Mouse (Mus musculus) Patski (cell line): ENCODE measurements around the gene Dhrs7c. TPM values are rescaled to one million over a fixed set of nuclear protein-coding genes. Genes with fewer than 3 reads are reported as not detected.

Experiments used
- ATAC-seq: fragments of 100-300 bp; one replicate; pipeline ENCODE4 v1.8.0; 2021
- CTCF ChIA-PET: fragments of 350-600 bp; sonication (Branson Sonifier 250); formaldehyde crosslinking; loops from one replicate; lab custom pipeline; 2022; ENCODE audit warnings: inconsistent platforms; lab: Charles Lee
- POLR2A ChIA-PET: fragments of 350-600 bp; sonication (Branson Sonifier 250); formaldehyde crosslinking; loops from one replicate; lab custom pipeline; 2022; ENCODE audit warnings: antibody characterized with exemption, inconsistent platforms; lab: Charles Lee
- DNase-seq: peaks from one replicate; pipeline ENCODE4 v3.0.0-alpha.2; 2011; ENCODE audit warnings: low read depth, low spot score
- H3K27me3 ChIP-seq: fragments of 371-371 bp; one replicate; pipeline ENCODE4 v1.5.1; 2021
- CTCF ChIP-seq: fragments of 100-300 bp; IDR thresholded peaks from one replicate; pipeline ENCODE4 v1.5.1; 2021
- in situ Hi-C: fragments of 300-500 bp; cut with MboI; formaldehyde crosslinking; loops from 3 replicates; pipeline ENCODE4 v1.11.1; 2018; ENCODE audit warnings: low pct_unique_long_range_greater_than_20kb, mixed read lengths
- polyA plus RNA-seq: library from polyadenylated mRNA; unstranded; gene quantifications from one replicate; pipeline ENCODE4 v1.2.3, GENCODE M21; 2021

Gene Dhrs7c
- polyA plus RNA-seq, 1 experiment from 2014 or later = not detected

GRCm38 (mm10) chr11:67806832-67807597 is 9.0 kb downstream of the Dhrs7c start:
- ATAC-seq (no peak), DNase-seq (no peak)
- ChIA-PET POLR2A (no interaction called here), CTCF (no interaction called here)
- H3K27me3 ChIP-seq = peaks cover 32% of the 10 kb centered on the region
- TF ChIP-seq CTCF = no peak
- in situ Hi-C loops = no loop called here

GRCm38 (mm10) chr11:67808051-67808450 is 10.1 kb downstream of the Dhrs7c start:
- TF ChIP-seq CTCF = no peak
- DNase-seq (no peak), ATAC-seq (no peak)
- H3K27me3 ChIP-seq = peaks cover 32% of the 10 kb centered on the region
- POLR2A ChIA-PET = no interaction called here
- CTCF ChIA-PET = no interaction called here
- in situ Hi-C loops = no loop called here

GRCm38 (mm10) chr11:67811535-67811934 is 13.5 kb downstream of the Dhrs7c start:
- peak; percentile 41 for TF ChIP-seq CTCF
- H3K27me3 ChIP-seq = peaks cover 32% of the 10 kb centered on the region
- in situ Hi-C loops = no loop called here
- ChIA-PET CTCF (interaction anchor here (0.8 to 1.8 kb wide), 3 partner anchors 9 to 127 kb away, joined by 3 to 5 read pairs (median 3); no protein-coding TSS in a partner anchor), POLR2A (no interaction called here)
- DNase-seq = no peak
- ATAC-seq = no peak

- ATAC-seq (peak; percentile 29), DNase-seq (peak; percentile 20)
- peaks cover 6% of the 10 kb centered on the region for H3K27me3 ChIP-seq
- in situ Hi-C loops = loop anchor here (5.0 kb wide), 3 partner anchors 38 to 103 kb away; partner anchors contain the start of gene Usp43
- POLR2A ChIA-PET = no interaction called here
- CTCF ChIA-PET = interaction anchor here (1.0 to 2.2 kb wide), 2 partner anchors 8 to 35 kb away, joined by 5 read pairs; no protein-coding TSS in a partner anchor
- TF ChIP-seq CTCF = peak; percentile 74
These were observed 21.6 kb downstream of the Dhrs7c start for GRCm38 (mm10) chr11:67819604-67820003.

- TF ChIP-seq CTCF = peak; percentile 70
- no peak for DNase-seq
- ChIA-PET CTCF (interaction anchor here (1.0 to 2.2 kb wide), 3 partner anchors 7 to 40 kb away, joined by 3 to 5 read pairs (median 5); no protein-coding TSS in a partner anchor), POLR2A (no interaction called here)
- ATAC-seq = peak; percentile 47
- in situ Hi-C loops = loop anchor here (5.0 kb wide), 3 partner anchors 37 to 102 kb away; partner anchors contain the start of gene Usp43
- peaks cover 2% of the 10 kb centered on the region for H3K27me3 ChIP-seq
These were observed 22.2 kb downstream of the Dhrs7c start for GRCm38 (mm10) chr11:67820221-67820620.

GRCm38 (mm10) chr11:67821560-67821959 is 23.6 kb downstream of the Dhrs7c start:
- no peaks in the 10 kb centered on the region for H3K27me3 ChIP-seq
- no peak for ATAC-seq
- ChIA-PET CTCF (interaction anchor here (1.2 kb wide), 1 partner anchor 39 kb away, joined by 3 read pairs; no protein-coding TSS in a partner anchor), POLR2A (no interaction called here)
- DNase-seq = no peak
- no peak for TF ChIP-seq CTCF
- in situ Hi-C loops = loop anchor here (5.0 kb wide), 3 partner anchors 36 to 101 kb away; partner anchors contain the start of gene Usp43

GRCm38 (mm10) chr11:67828360-67829059 is 30.5 kb downstream of the Dhrs7c start:
- no peak for ATAC-seq

GRCm38 (mm10) chr11:67829530-67829929 is 31.5 kb downstream of the Dhrs7c start:
- in situ Hi-C loops = no loop called here
- TF ChIP-seq CTCF = no peak
- DNase-seq = no peak
- no peaks in the 10 kb centered on the region for H3K27me3 ChIP-seq
- ChIA-PET POLR2A (no interaction called here), CTCF (no interaction called here)
- no peak for ATAC-seq

More at GRCm38 (mm10) chr11:67828360-67829059, 30.5 kb downstream of the Dhrs7c start:
- no peak for DNase-seq
- in situ Hi-C loops = no loop called here
- no peak for TF ChIP-seq CTCF
- ChIA-PET POLR2A (interaction anchor here (0.6 kb wide), 1 partner anchor 100 kb away, joined by 3 read pairs; no protein-coding TSS in a partner anchor), CTCF (interaction anchor here (1.0 to 2.3 kb wide), 5 partner anchors 9 to 25 kb away, joined by 3 to 6 read pairs (median 5); no protein-coding TSS in a partner anchor)
- no peaks in the 10 kb centered on the region for H3K27me3 ChIP-seq

GRCm38 (mm10) chr11:67831820-67832219 is 33.8 kb downstream of the Dhrs7c start:
- no peak for ATAC-seq
- no peak for DNase-seq
- no peaks in the 10 kb centered on the region for H3K27me3 ChIP-seq
- no peak for TF ChIP-seq CTCF
- in situ Hi-C loops = no loop called here
- ChIA-PET CTCF (no interaction called here), POLR2A (no interaction called here)

- no peaks in the 10 kb centered on the region for H3K27me3 ChIP-seq
- ATAC-seq (no peak), DNase-seq (no peak)
- ChIA-PET POLR2A (no interaction called here), CTCF (no interaction called here)
- in situ Hi-C loops = no loop called here
- no peak for TF ChIP-seq CTCF
These were observed 37.6 kb downstream of the Dhrs7c start for GRCm38 (mm10) chr11:67835408-67836078.
